Mouse (Mus musculus): ENCODE measurements around the gene Sap25. TPM values are rescaled to one million over a fixed set of nuclear protein-coding genes. Genes with fewer than 3 reads are reported as not detected.

Sap25 gene
- total RNA-seq, 2 experiments from 2014 or later: 6.9 to 10.6 TPM

GRCm38 (mm10) chr5:137654746-137655145 lies 13.6 kb downstream of the Sap25 start:
- DNase-seq (ENCODE audit: low spot score in 2 of 2): no peak

GRCm38 (mm10) chr5:137656977-137657376 lies 15.8 kb downstream of the Sap25 start:
- DNase-seq (ENCODE audit: low spot score in 2 of 2): peak; percentile 77 to 78

- DNase-seq (ENCODE audit: low spot score in 2 of 2): peak in 1 of 2 experiments; percentile 34
These were observed 19.0 kb downstream of the Sap25 start for GRCm38 (mm10) chr5:137660064-137660688.

- DNase-seq (ENCODE audit: low spot score in 2 of 2): no peak
These were observed 21.9 kb downstream of the Sap25 start for GRCm38 (mm10) chr5:137663057-137663456.

GRCm38 (mm10) chr5:137668971-137669370 lies 27.8 kb downstream of the Sap25 start:
- no peak for DNase-seq (ENCODE audit: low spot score in 2 of 2)

GRCm38 (mm10) chr5:137670240-137670639 lies 29.1 kb downstream of the Sap25 start:
- DNase-seq (ENCODE audit: low spot score in 2 of 2): no peak

GRCm38 (mm10) chr5:137671443-137672240 lies 30.5 kb downstream of the Sap25 start:
- peak; percentile 51 to 55 for DNase-seq (ENCODE audit: low spot score in 2 of 2)

GRCm38 (mm10) chr5:137672361-137672760 lies 31.2 kb downstream of the Sap25 start:
- DNase-seq (ENCODE audit: low spot score in 2 of 2): no peak

- DNase-seq (ENCODE audit: low spot score in 2 of 2): no peak
These were observed 31.9 kb downstream of the Sap25 start for GRCm38 (mm10) chr5:137673015-137673414.

GRCm38 (mm10) chr5:137674786-137675185 lies 33.7 kb downstream of the Sap25 start:
- no peak for DNase-seq (ENCODE audit: low spot score in 2 of 2)

- no peak for DNase-seq (ENCODE audit: low spot score in 2 of 2)
These were observed 36.7 kb downstream of the Sap25 start for GRCm38 (mm10) chr5:137677859-137678258.

- DNase-seq (ENCODE audit: low spot score in 2 of 2): no peak
These were observed 37.6 kb downstream of the Sap25 start for GRCm38 (mm10) chr5:137678736-137679135.

GRCm38 (mm10) chr5:137679726-137680125 lies 38.6 kb downstream of the Sap25 start:
- no peak for DNase-seq (ENCODE audit: low spot score in 2 of 2)

GRCm38 (mm10) chr5:137682526-137682925 lies 41.4 kb downstream of the Sap25 start:
- no peak for DNase-seq (ENCODE audit: low spot score in 2 of 2)

GRCm38 (mm10) chr5:137683388-137684293 lies 42.5 kb downstream of the Sap25 start:
- peak in 1 of 2 experiments; percentile 25 for DNase-seq (ENCODE audit: low spot score in 2 of 2)

- peak; percentile 97 to 98 for DNase-seq (ENCODE audit: low spot score in 2 of 2)
These were observed 43.4 kb downstream of the Sap25 start, which contains the start of gene Agfg2 for GRCm38 (mm10) chr5:137684294-137685123. Gene Agfg2 (minus strand): TSS chr5:137684726.

GRCm38 (mm10) chr5:137685653-137686052 lies 44.5 kb downstream of the Sap25 start:
- DNase-seq (ENCODE audit: low spot score in 2 of 2): no peak

GRCm38 (mm10) chr5:137686127-137686790 lies 45.1 kb downstream of the Sap25 start:
- DNase-seq (ENCODE audit: low spot score in 2 of 2): no peak

GRCm38 (mm10) chr5:137689974-137690373 lies 48.8 kb downstream of the Sap25 start:
- no peak for DNase-seq (ENCODE audit: low spot score in 2 of 2)

GRCm38 (mm10) chr5:137690531-137690930 lies 49.4 kb downstream of the Sap25 start:
- no peak for DNase-seq (ENCODE audit: low spot score in 2 of 2)

All from left cerebral cortex, adult 18-20 months (tissue).